Mouse (Mus musculus): ENCODE measurements around the gene Slamf1. TPM values are rescaled to one million over a fixed set of nuclear protein-coding genes. Genes with fewer than 3 reads are reported as not detected.

Slamf1 gene
- polyA plus RNA-seq, 1 experiment from 2014 or later: 0.25 TPM

Other genes starting within 250 kb of the Slamf1 start
- gene Itln1, start 231.8 kb upstream of the Slamf1 start, polyA plus RNA-seq (2014; fragmentation: Nextera tagmentation; extraction: Ambion mirVana): not detected in 2 replicates
- gene Cd244a, start 207.9 kb upstream of the Slamf1 start, polyA plus RNA-seq (2014; fragmentation: Nextera tagmentation; extraction: Ambion mirVana): not detected in 2 replicates
- not detected in 2 replicates for gene Ly9, start 159.7 kb upstream of the Slamf1 start, polyA plus RNA-seq (2014; fragmentation: Nextera tagmentation; extraction: Ambion mirVana)
- not detected in 2 replicates for gene Slamf7, start 114.1 kb upstream of the Slamf1 start, polyA plus RNA-seq (2014; fragmentation: Nextera tagmentation; extraction: Ambion mirVana)
- 0.60 and 1.1 TPM in 2 replicates for gene Cd48, start 85.1 kb upstream of the Slamf1 start, polyA plus RNA-seq (2014; fragmentation: Nextera tagmentation; extraction: Ambion mirVana)
- gene Cd84, start 72.6 kb downstream of the Slamf1 start, polyA plus RNA-seq (2014; fragmentation: Nextera tagmentation; extraction: Ambion mirVana): 0.64 and 0.77 TPM in 2 replicates
- gene Gm10521, start 128.5 kb downstream of the Slamf1 start, polyA plus RNA-seq (2014; fragmentation: Nextera tagmentation; extraction: Ambion mirVana): not detected in 2 replicates
- 0.11 TPM in 1 of 2 replicates, not detected in the other for gene Slamf6, start 150.4 kb downstream of the Slamf1 start, polyA plus RNA-seq (2014; fragmentation: Nextera tagmentation; extraction: Ambion mirVana)

Measured in hindbrain, embryonic 11.5 days (tissue).